Mouse (Mus musculus): ENCODE results near the gene Golgb1.

GRCm38 (mm10) chr16:36941895-36942294, 67.0 kb downstream of the Golgb1 start:
- TF ChIP-seq CTCF (IDR thresholded peaks at IDR 0.05; ENCODE audit: low read depth, low read length) (no peak), POLR2A (IDR thresholded peaks at IDR 0.05; ENCODE audit: borderline replicate concordance, low read depth, low read length) (no peak)
